Mouse (Mus musculus) left cerebral cortex, adult 18-20 months (tissue): ENCODE measurements at regions not wholly inside any gene's neighbourhood (a gene's known extent, or its start where the extent isn't known, plus 50 kb on each side); places are given as distances from the start of the nearest gene placed in this dataset.
"Not testable (repeated sequence)": the region's sequence is repeated elsewhere in the genome, so short reads cannot be mapped to it uniquely, and the experiment has no call there.

Experiments
- DNase-seq, 2 experiments: peaks; one replicate each; pipeline ENCODE4 v3.0.0; 2021 to 2022; ENCODE audit warnings: low spot score in 2 of 2, mixed read lengths in 1 of 2

GRCm38 (mm10) chr6:14632837-14633236 lies 122.2 kb downstream of the Ppp1r3a start:
- no peak for DNase-seq

GRCm38 (mm10) chr6:14631719-14632445 lies 123.2 kb downstream of the Ppp1r3a start:
- DNase-seq = no peak

- DNase-seq = no peak
Observed at GRCm38 (mm10) chr6:14616629-14617028, 138.4 kb downstream of the Ppp1r3a start.

GRCm38 (mm10) chr6:14608076-14608475 lies 147.0 kb downstream of the Ppp1r3a start:
- DNase-seq = no peak

- DNase-seq = no peak
Observed at GRCm38 (mm10) chr6:14600543-14601249, 154.4 kb downstream of the Ppp1r3a start.

GRCm38 (mm10) chr6:14596880-14597466 lies 158.1 kb downstream of the Ppp1r3a start:
- DNase-seq = no peak

GRCm38 (mm10) chr6:14585827-14586226 lies 169.2 kb downstream of the Ppp1r3a start:
- DNase-seq = no peak

GRCm38 (mm10) chr6:14583829-14584228 lies 171.2 kb downstream of the Ppp1r3a start:
- DNase-seq = no peak

- no peak for DNase-seq
Observed at GRCm38 (mm10) chr6:14574607-14575006, 180.5 kb downstream of the Ppp1r3a start.

- DNase-seq = no peak
Observed at GRCm38 (mm10) chr6:14573001-14573400, 182.1 kb downstream of the Ppp1r3a start.

GRCm38 (mm10) chr6:14540333-14540732 lies 214.7 kb downstream of the Ppp1r3a start:
- DNase-seq = no peak

GRCm38 (mm10) chr6:14529096-14529495 lies 226.0 kb downstream of the Ppp1r3a start:
- no peak for DNase-seq

GRCm38 (mm10) chr6:14528564-14528963 lies 226.5 kb downstream of the Ppp1r3a start:
- no peak for DNase-seq

GRCm38 (mm10) chr6:14522742-14523141 lies 232.3 kb downstream of the Ppp1r3a start:
- peak; percentile 21 to 30 for DNase-seq

GRCm38 (mm10) chr6:14521321-14521720 lies 233.8 kb downstream of the Ppp1r3a start:
- DNase-seq = no peak

- DNase-seq = peak; percentile 53 to 56
Observed at GRCm38 (mm10) chr6:14504171-14504570, 250.9 kb downstream of the Ppp1r3a start.

- DNase-seq = no peak
Observed at GRCm38 (mm10) chr6:14500663-14501062, 254.4 kb downstream of the Ppp1r3a start.

- DNase-seq = not testable (repeated sequence)
Observed at GRCm38 (mm10) chr6:14499882-14500281, 255.2 kb downstream of the Ppp1r3a start.

- DNase-seq = not testable (repeated sequence)
Observed at GRCm38 (mm10) chr6:14486642-14487041, 268.4 kb downstream of the Ppp1r3a start.

GRCm38 (mm10) chr6:14456394-14456793 lies 298.7 kb downstream of the Ppp1r3a start:
- DNase-seq = no peak

GRCm38 (mm10) chr6:14453321-14453720 lies 301.8 kb downstream of the Ppp1r3a start:
- not testable (repeated sequence) for DNase-seq

- DNase-seq = no peak
Observed at GRCm38 (mm10) chr6:14431751-14432150, 323.3 kb downstream of the Ppp1r3a start.
